Mouse (Mus musculus) central nervous system, embryonic 14 days (tissue): ENCODE data around the gene Drc7. TPM values are rescaled to one million over a fixed set of nuclear protein-coding genes. Genes with fewer than 3 reads are reported as not detected.

Source experiments
- polyA plus RNA-seq: library from polyadenylated mRNA; depleted of rRNA; stranded (reverse); fragments of >200 nt; gene quantifications from 2 replicates; pipeline ENCODE4 v1.2.3, GENCODE M21; 2012; rRNA removed

Gene Drc7
- polyA plus RNA-seq = 2.0 and 2.1 TPM in 2 replicates

GRCm38 (mm10) chr8:95054927-95055510 is at the start of gene Drc7:
Gene Drc7, plus strand, starts transcription at chr8:95055103.

GRCm38 (mm10) chr8:95017451-95017850 is 37.5 kb upstream of the Drc7 start, which contains the start of gene Adgrg3:
Gene Adgrg3, plus strand, starts transcription at chr8:95017692.

GRCm38 (mm10) chr8:95080381-95081341 is 25.8 kb downstream of the Drc7 start, which contains the start of gene Katnb1:
Gene Katnb1, plus strand, starts transcription at chr8:95081186.

Other genes with a start within 250 kb of the Drc7 start
- gene Ccl17, start 244.7 kb upstream of the Drc7 start, polyA plus RNA-seq = 0.30 TPM in 1 of 2 replicates, not detected in the other
- gene Coq9, start 216.8 kb upstream of the Drc7 start, polyA plus RNA-seq = 66.2 and 67.0 TPM in 2 replicates
- 77.2 and 78.1 TPM in 2 replicates for gene Ciapin1, start 216.7 kb upstream of the Drc7 start, polyA plus RNA-seq
- gene Polr2c, start 197.7 kb upstream of the Drc7 start, polyA plus RNA-seq = 127 and 139 TPM in 2 replicates
- 68.6 and 72.1 TPM in 2 replicates for gene Dok4, start 178.8 kb upstream of the Drc7 start, polyA plus RNA-seq
- gene Ccdc102a, start 137.0 kb upstream of the Drc7 start, polyA plus RNA-seq = 11.4 and 19.4 TPM in 2 replicates
- gene Adgrg5, start 131.4 kb upstream of the Drc7 start, polyA plus RNA-seq = 0.31 and 0.34 TPM in 2 replicates
- 326 and 465 TPM in 2 replicates for gene Adgrg1, start 80.4 kb upstream of the Drc7 start, polyA plus RNA-seq
- 2.3 and 2.7 TPM in 2 replicates for gene Adgrg3, start 37.4 kb upstream of the Drc7 start, polyA plus RNA-seq
- gene Katnb1, start 26.1 kb downstream of the Drc7 start, polyA plus RNA-seq = 49.0 and 50.8 TPM in 2 replicates
- gene Kifc3, start 147.7 kb downstream of the Drc7 start, polyA plus RNA-seq = 25.3 and 28.3 TPM in 2 replicates